Mouse (Mus musculus): ENCODE data around the gene Rlbp1. TPM values are rescaled to one million over a fixed set of nuclear protein-coding genes. Genes with fewer than 3 reads are reported as not detected.

Rlbp1 gene
- polyA plus RNA-seq, 1 experiment from 2014 or later = 0.21 TPM

- Histone ChIP-seq H3K36me3 (ENCODE audit: insufficient read depth, low read length) (no peaks in the 10 kb centered on the region), H3K4me2 (replicated peaks; ENCODE audit: low read depth, low read length) (no peak overlapping the region), H3K27ac (ENCODE audit: low read length) (no peak overlapping the region), H3K4me3 (ENCODE audit: low read depth, low read length) (no peak overlapping the region), H3K9ac (replicated peaks; ENCODE audit: low read depth) (no peak overlapping the region), H3K4me1 (ENCODE audit: insufficient read depth, low read depth, low read length) (no peaks in the 10 kb centered on the region), H3K27me3 (replicated peaks; ENCODE audit: insufficient read depth, low read length) (no peaks in the 10 kb centered on the region), H3K9me3 (ENCODE audit: low read length) (no peaks in the 10 kb centered on the region)
- 81% methylated on average over 3 of the region's 3 CpGs for WGBS
- no peak for TF ChIP-seq CTCF (IDR thresholded peaks at IDR 0.05)
- DNase-seq (ENCODE audit: low spot score) (no peak), ATAC-seq (no peak)
Observed at GRCm38 (mm10) chr7:79400296-79400695, 13.4 kb upstream of the Rlbp1 start.

GRCm38 (mm10) chr7:79398971-79399370 lies 12.1 kb upstream of the Rlbp1 start:
- no peak overlapping the region for H3K27ac ChIP-seq (ENCODE audit: low read length)
- no peaks in the 10 kb centered on the region for H3K36me3 ChIP-seq (ENCODE audit: insufficient read depth, low read length)
- no peaks in the 10 kb centered on the region for H3K27me3 ChIP-seq (replicated peaks; ENCODE audit: insufficient read depth, low read length)
- no peak overlapping the region for H3K4me2 ChIP-seq (replicated peaks; ENCODE audit: low read depth, low read length)
- TF ChIP-seq CTCF (IDR thresholded peaks at IDR 0.05) = no peak
- TF ChIP-seq EP300 (IDR thresholded peaks at IDR 0.05) = no peak
- 61% methylated on average over 12 of the region's 12 CpGs for WGBS
- ATAC-seq = no peak
- H3K4me3 ChIP-seq (ENCODE audit: low read depth, low read length) = no peak overlapping the region
- H3K4me1 ChIP-seq (ENCODE audit: insufficient read depth, low read depth, low read length) = no peaks in the 10 kb centered on the region
- H3K9ac ChIP-seq (replicated peaks; ENCODE audit: low read depth) = no peak overlapping the region
- no peak for DNase-seq (ENCODE audit: low spot score)
- no peaks in the 10 kb centered on the region for H3K9me3 ChIP-seq (ENCODE audit: low read length)

- DNase-seq (ENCODE audit: low spot score) (no peak), ATAC-seq (no peak)
- no peak overlapping the region for H3K4me2 ChIP-seq (replicated peaks; ENCODE audit: low read depth, low read length)
- no peak overlapping the region for H3K9ac ChIP-seq (replicated peaks; ENCODE audit: low read depth)
- no peaks in the 10 kb centered on the region for H3K36me3 ChIP-seq (ENCODE audit: insufficient read depth, low read length)
- H3K4me1 ChIP-seq (ENCODE audit: insufficient read depth, low read depth, low read length) = no peaks in the 10 kb centered on the region
- H3K27ac ChIP-seq (ENCODE audit: low read length) = no peak overlapping the region
- no peaks in the 10 kb centered on the region for H3K27me3 ChIP-seq (replicated peaks; ENCODE audit: insufficient read depth, low read length)
- WGBS = 57% methylated on average over 8 of the region's 8 CpGs
- H3K4me3 ChIP-seq (ENCODE audit: low read depth, low read length) = no peak overlapping the region
- no peaks in the 10 kb centered on the region for H3K9me3 ChIP-seq (ENCODE audit: low read length)
- TF ChIP-seq CTCF (IDR thresholded peaks at IDR 0.05) (no peak), EP300 (IDR thresholded peaks at IDR 0.05) (no peak)
Observed at GRCm38 (mm10) chr7:79398426-79398825, 11.6 kb upstream of the Rlbp1 start.

GRCm38 (mm10) chr7:79397446-79397963 lies 10.7 kb upstream of the Rlbp1 start:
- 72% methylated on average over 10 of the region's 10 CpGs for WGBS
- Histone ChIP-seq H3K27me3 (replicated peaks; ENCODE audit: insufficient read depth, low read length) (no peaks in the 10 kb centered on the region), H3K36me3 (ENCODE audit: insufficient read depth, low read length) (no peaks in the 10 kb centered on the region), H3K27ac (ENCODE audit: low read length) (no peak overlapping the region), H3K9ac (replicated peaks; ENCODE audit: low read depth) (no peak overlapping the region), H3K4me1 (ENCODE audit: insufficient read depth, low read depth, low read length) (0 out of 2 replicates have a peak, but pooled peaks cover 4% of the 10 kb centered on the region), H3K4me3 (ENCODE audit: low read depth, low read length) (no peak overlapping the region), H3K4me2 (replicated peaks; ENCODE audit: low read depth, low read length) (no peak overlapping the region), H3K9me3 (ENCODE audit: low read length) (no peaks in the 10 kb centered on the region)
- DNase-seq (ENCODE audit: low spot score) (no peak), ATAC-seq (no peak)
- TF ChIP-seq EP300 (IDR thresholded peaks at IDR 0.05) (no peak), CTCF (IDR thresholded peaks at IDR 0.05) (no peak)

GRCm38 (mm10) chr7:79395186-79395585 lies 8.3 kb upstream of the Rlbp1 start:
- H3K27me3 ChIP-seq (replicated peaks; ENCODE audit: insufficient read depth, low read length) = no peaks in the 10 kb centered on the region
- H3K27ac ChIP-seq (ENCODE audit: low read length) = no peak overlapping the region
- TF ChIP-seq EP300 (IDR thresholded peaks at IDR 0.05) (no peak), CTCF (IDR thresholded peaks at IDR 0.05) (no peak)
- H3K36me3 ChIP-seq (ENCODE audit: insufficient read depth, low read length) = no peaks in the 10 kb centered on the region
- no peak for ATAC-seq
- WGBS = 82% methylated on average over 7 of the region's 7 CpGs
- 0 out of 2 replicates have a peak, but pooled peaks cover 6% of the 10 kb centered on the region for H3K4me1 ChIP-seq (ENCODE audit: insufficient read depth, low read depth, low read length)
- no peak overlapping the region for H3K4me3 ChIP-seq (ENCODE audit: low read depth, low read length)
- no peak overlapping the region for H3K9ac ChIP-seq (replicated peaks; ENCODE audit: low read depth)
- no peak overlapping the region for H3K4me2 ChIP-seq (replicated peaks; ENCODE audit: low read depth, low read length)
- no peaks in the 10 kb centered on the region for H3K9me3 ChIP-seq (ENCODE audit: low read length)
- no peak for DNase-seq (ENCODE audit: low spot score)

- TF ChIP-seq CTCF (IDR thresholded peaks at IDR 0.05) = no peak
- TF ChIP-seq EP300 (IDR thresholded peaks at IDR 0.05) = no peak
- H3K36me3 ChIP-seq (ENCODE audit: insufficient read depth, low read length) = no peaks in the 10 kb centered on the region
- ATAC-seq = no peak
Observed at GRCm38 (mm10) chr7:79394666-79395065, 7.8 kb upstream of the Rlbp1 start.

GRCm38 (mm10) chr7:79393924-79394323 lies 7.1 kb upstream of the Rlbp1 start:
- WGBS = 97% methylated on average over 7 of the region's 7 CpGs
- no peak for ATAC-seq
- no peak overlapping the region for H3K4me3 ChIP-seq (ENCODE audit: low read depth, low read length)

More at GRCm38 (mm10) chr7:79394666-79395065, 7.8 kb upstream of the Rlbp1 start:
- H3K4me3 ChIP-seq (ENCODE audit: low read depth, low read length) = no peak overlapping the region
- H3K4me2 ChIP-seq (replicated peaks; ENCODE audit: low read depth, low read length) = no peak overlapping the region
- H3K27me3 ChIP-seq (replicated peaks; ENCODE audit: insufficient read depth, low read length) = no peaks in the 10 kb centered on the region
- H3K9me3 ChIP-seq (ENCODE audit: low read length) = no peaks in the 10 kb centered on the region
- H3K9ac ChIP-seq (replicated peaks; ENCODE audit: low read depth) = no peak overlapping the region
- WGBS = 80% methylated on average over 7 of the region's 7 CpGs
- 0 out of 2 replicates have a peak, but pooled peaks cover 6% of the 10 kb centered on the region for H3K4me1 ChIP-seq (ENCODE audit: insufficient read depth, low read depth, low read length)
- H3K27ac ChIP-seq (ENCODE audit: low read length) = no peak overlapping the region
- DNase-seq (ENCODE audit: low spot score) = no peak

More at GRCm38 (mm10) chr7:79393924-79394323, 7.1 kb upstream of the Rlbp1 start:
- Histone ChIP-seq H3K4me2 (replicated peaks; ENCODE audit: low read depth, low read length) (no peak overlapping the region), H3K36me3 (ENCODE audit: insufficient read depth, low read length) (no peaks in the 10 kb centered on the region), H3K27me3 (replicated peaks; ENCODE audit: insufficient read depth, low read length) (no peaks in the 10 kb centered on the region), H3K9me3 (ENCODE audit: low read length) (no peaks in the 10 kb centered on the region), H3K9ac (replicated peaks; ENCODE audit: low read depth) (no peak overlapping the region), H3K4me1 (ENCODE audit: insufficient read depth, low read depth, low read length) (0 out of 2 replicates have a peak, but pooled peaks cover 6% of the 10 kb centered on the region), H3K27ac (ENCODE audit: low read length) (no peak overlapping the region)
- TF ChIP-seq EP300 (IDR thresholded peaks at IDR 0.05) = no peak
- TF ChIP-seq CTCF (IDR thresholded peaks at IDR 0.05) = no peak
- DNase-seq (ENCODE audit: low spot score) = no peak
